Mouse (Mus musculus): ENCODE measurements around the gene Olfr129. TPM values are rescaled to one million over a fixed set of nuclear protein-coding genes. Genes with fewer than 3 reads are reported as not detected.

The Olfr129 gene
- polyA plus RNA-seq (2015; fragmentation: Nextera tagmentation; extraction: Ambion mirVana) = not detected in 2 replicates

DNA sequence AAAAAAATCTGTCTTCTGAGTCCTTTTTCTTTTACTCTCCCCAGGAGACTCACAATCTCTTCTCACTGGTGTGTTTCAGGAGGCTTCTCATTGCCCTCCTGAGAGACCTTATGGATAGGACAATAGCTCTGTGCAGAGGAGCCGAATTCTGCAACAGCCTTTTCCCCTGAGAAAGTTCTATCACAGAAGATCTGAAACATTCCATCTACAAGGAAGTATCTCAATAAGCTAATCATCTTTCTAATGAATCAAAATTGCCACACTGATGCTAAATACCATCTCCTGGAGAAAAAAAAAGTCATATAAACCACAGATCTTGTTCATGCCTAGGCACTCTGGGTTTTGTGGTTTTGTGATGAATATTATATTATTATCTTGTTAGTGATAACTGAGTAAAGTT is at the start of gene Olfr129:
Olfr129 (minus strand) TSS at position 101 of the 400 bp plus-strand sequence.
- WGBS = 66% methylated on average over 1 of the region's 1 CpGs
- Histone ChIP-seq H3K9me3 (no peaks in the 10 kb centered on the region), H3K36me3 (replicated peaks) (no peaks in the 10 kb centered on the region), H3K4me1 (no peaks in the 10 kb centered on the region), H3K27me3 (replicated peaks) (no peaks in the 10 kb centered on the region), H3K9ac (no peak within 1 kb of the TSS), H3K27ac (no peak within 1 kb of the TSS), H3K4me2 (no peak within 1 kb of the TSS), H3K4me3 (no peak within 1 kb of the TSS)
- ATAC-seq (replicated peaks) = no peak

DNA sequence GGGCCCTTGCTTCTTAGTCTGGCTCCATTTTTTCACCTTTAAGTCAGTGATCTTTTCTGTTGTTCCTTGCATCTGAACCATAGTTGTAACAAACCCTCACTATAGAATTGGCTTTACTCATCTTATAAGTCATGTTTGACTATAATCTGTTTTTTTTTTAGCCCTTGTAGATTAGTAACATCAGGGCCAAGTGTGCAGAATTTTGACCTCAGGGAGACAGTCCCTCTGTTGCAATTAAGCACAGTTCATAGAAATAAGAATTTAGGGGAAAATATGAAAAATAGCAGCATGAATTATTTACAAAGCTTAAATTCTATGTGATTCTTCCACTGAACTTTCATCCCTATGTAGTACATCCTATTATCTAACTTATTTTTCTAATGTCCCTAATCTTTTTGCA is 28.7 kb upstream of the Olfr129 start, which contains the start of gene Olfr131:
Olfr131 (minus strand) TSS at position 101 of the 400 bp plus-strand sequence.
- Histone ChIP-seq H3K27ac (no peak within 1 kb of the TSS), H3K4me3 (no peak within 1 kb of the TSS), H3K4me1 (no peaks in the 10 kb centered on the region), H3K36me3 (replicated peaks) (no peaks in the 10 kb centered on the region), H3K27me3 (replicated peaks) (no peaks in the 10 kb centered on the region), H3K9me3 (no peaks in the 10 kb centered on the region), H3K4me2 (no peak within 1 kb of the TSS), H3K9ac (no peak within 1 kb of the TSS)
- ATAC-seq (replicated peaks) = no peak

DNA sequence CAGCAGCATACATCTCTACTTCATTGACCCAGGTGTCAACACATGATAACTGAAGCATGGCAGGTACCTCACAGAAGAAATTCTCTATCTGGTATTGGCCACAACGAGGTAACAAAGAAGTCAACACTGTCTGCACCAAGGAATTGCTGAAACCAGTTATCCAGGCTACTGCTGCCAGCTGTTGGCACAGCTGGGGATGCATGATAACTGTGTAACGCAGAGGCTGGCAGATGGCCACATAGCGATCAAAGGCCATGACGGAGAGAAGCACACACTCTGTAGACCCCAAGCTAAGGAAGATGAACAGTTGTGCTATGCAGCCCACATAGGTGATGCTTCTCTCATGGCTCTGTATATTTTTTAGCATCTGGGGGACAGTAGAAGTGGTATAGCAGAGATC is 22.5 kb upstream of the Olfr129 start:
- Histone ChIP-seq H3K9ac (no peak overlapping the region), H3K27me3 (replicated peaks) (no peaks in the 10 kb centered on the region), H3K4me3 (no peak overlapping the region), H3K27ac (no peak overlapping the region), H3K9me3 (no peaks in the 10 kb centered on the region), H3K4me1 (no peaks in the 10 kb centered on the region), H3K4me2 (no peak overlapping the region), H3K36me3 (replicated peaks) (no peaks in the 10 kb centered on the region)
- WGBS = 85% methylated on average over 4 of the region's 4 CpGs
- no peak for ATAC-seq (replicated peaks)

DNA sequence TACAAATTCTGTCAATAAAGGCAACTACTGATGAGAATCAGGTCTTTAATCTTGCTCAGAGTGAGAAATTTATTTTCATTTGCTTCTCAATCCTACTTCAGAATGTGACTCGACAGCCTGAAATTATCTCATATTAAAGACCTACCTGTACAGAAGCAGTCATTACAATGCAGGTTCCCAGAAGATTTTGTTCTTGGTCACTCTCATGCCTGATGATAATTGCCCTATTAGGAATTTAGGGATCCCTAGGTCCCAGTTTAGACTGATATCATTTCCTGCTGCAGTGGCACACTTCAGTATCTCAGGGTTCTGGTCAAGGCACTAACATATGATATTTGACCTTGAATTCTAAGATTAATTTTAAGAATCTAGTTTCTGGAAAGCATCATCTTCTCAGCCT is 3.7 kb upstream of the Olfr129 start, which contains the start of gene Olfr130:
Olfr130 (plus strand) TSS at position 301 of the 400 bp plus-strand sequence.
- WGBS = 92% methylated on average over 1 of the region's 1 CpGs
- Histone ChIP-seq H3K4me3 (no peak within 1 kb of the TSS), H3K36me3 (replicated peaks) (no peaks in the 10 kb centered on the region), H3K4me1 (no peaks in the 10 kb centered on the region), H3K4me2 (no peak within 1 kb of the TSS), H3K9me3 (no peaks in the 10 kb centered on the region), H3K27ac (no peak within 1 kb of the TSS), H3K9ac (no peak within 1 kb of the TSS), H3K27me3 (replicated peaks) (no peaks in the 10 kb centered on the region)
- no peak for ATAC-seq (replicated peaks)

DNA sequence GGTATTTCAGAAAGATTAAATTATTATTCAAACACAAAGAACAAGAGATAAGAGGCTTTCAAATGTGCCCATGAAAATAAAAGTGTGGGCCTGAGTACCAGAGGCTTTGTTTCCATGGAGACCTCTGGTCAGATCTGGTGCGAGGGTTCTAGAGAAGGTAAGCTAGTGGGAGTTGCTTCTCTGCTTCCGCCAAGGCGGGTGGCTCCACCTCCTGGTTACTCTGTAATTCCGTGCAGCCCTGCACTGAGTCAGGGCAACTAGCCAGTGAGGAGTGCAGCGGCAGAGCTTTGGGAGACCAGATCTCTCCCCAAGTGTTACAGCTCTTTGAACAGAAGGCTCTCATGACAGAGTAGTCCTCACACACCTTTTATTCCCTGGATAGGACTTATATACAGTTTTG is 33.6 kb downstream of the Olfr129 start:
- no peak overlapping the region for H3K9ac ChIP-seq
- no peak overlapping the region for H3K4me3 ChIP-seq
- no peaks in the 10 kb centered on the region for H3K36me3 ChIP-seq (replicated peaks)
- no peaks in the 10 kb centered on the region for H3K4me1 ChIP-seq
- no peak for ATAC-seq (replicated peaks)
- no peak overlapping the region for H3K4me2 ChIP-seq
- WGBS = 31% methylated on average over 5 of the region's 5 CpGs
- no peaks in the 10 kb centered on the region for H3K27me3 ChIP-seq (replicated peaks)
- H3K9me3 ChIP-seq = no peaks in the 10 kb centered on the region
- H3K27ac ChIP-seq = no peak overlapping the region

DNA sequence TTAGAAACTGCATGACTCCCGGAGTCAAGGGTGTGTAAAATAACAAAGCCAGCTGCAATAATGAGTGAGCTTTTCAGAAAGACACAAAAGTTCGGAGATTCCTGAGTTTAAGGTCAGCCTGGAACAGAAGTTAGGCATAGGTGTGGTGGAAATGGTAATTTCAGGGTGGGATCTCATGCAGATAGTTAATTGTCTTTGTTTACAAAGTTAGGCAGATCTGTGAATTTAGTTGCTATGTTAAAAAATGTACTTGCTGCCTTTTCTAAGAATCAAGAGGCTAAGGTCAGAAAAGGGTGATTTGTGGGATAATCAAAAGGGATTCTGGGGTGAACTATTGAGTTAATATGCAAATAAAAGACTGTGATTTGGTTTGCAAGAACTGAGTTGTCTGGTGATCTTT is 43.5 kb downstream of the Olfr129 start:
- Histone ChIP-seq H3K27ac (no peak overlapping the region), H3K4me3 (no peak overlapping the region), H3K4me1 (no peaks in the 10 kb centered on the region), H3K4me2 (no peak overlapping the region), H3K36me3 (replicated peaks) (no peaks in the 10 kb centered on the region), H3K9ac (no peak overlapping the region), H3K27me3 (replicated peaks) (no peaks in the 10 kb centered on the region), H3K9me3 (no peaks in the 10 kb centered on the region)
- 86% methylated on average over 2 of the region's 2 CpGs for WGBS
- no peak for ATAC-seq (replicated peaks)

DNA sequence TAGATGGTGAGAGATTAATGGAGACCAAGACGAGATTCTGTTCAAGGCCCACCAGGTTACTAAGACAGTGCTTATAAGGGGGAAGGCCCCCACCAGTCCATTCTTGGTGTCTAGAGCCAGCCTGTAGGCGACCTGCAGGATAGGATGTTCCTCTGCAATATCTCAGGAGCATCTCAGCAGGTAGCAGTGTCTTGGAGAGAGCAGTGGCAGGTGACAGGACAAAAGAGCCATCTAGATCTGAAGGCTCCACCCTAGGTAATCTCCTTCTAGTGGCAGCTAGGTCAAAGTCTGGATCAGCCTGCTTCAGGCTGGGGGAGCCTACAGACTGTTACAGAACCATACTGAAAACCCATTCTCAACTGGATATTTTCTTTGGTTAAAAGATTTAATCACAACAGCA is 54.9 kb downstream of the Olfr129 start:
- no peaks in the 10 kb centered on the region for H3K36me3 ChIP-seq (replicated peaks)
- no peak overlapping the region for H3K27ac ChIP-seq
- no peak overlapping the region for H3K9ac ChIP-seq
- H3K4me1 ChIP-seq = no peaks in the 10 kb centered on the region
- no peak overlapping the region for H3K4me2 ChIP-seq
- no peaks in the 10 kb centered on the region for H3K27me3 ChIP-seq (replicated peaks)
- no peaks in the 10 kb centered on the region for H3K9me3 ChIP-seq
- no peak for ATAC-seq (replicated peaks)
- WGBS = 66% methylated on average over 2 of the region's 2 CpGs
- no peak overlapping the region for H3K4me3 ChIP-seq

Other genes with a start within 250 kb of the Olfr129 start
- gene Olfr125, start 227.1 kb downstream of the Olfr129 start, polyA plus RNA-seq (2015; fragmentation: Nextera tagmentation; extraction: Ambion mirVana) = not detected in 2 replicates
- gene Olfr126, start 212.6 kb downstream of the Olfr129 start, polyA plus RNA-seq (2015; fragmentation: Nextera tagmentation; extraction: Ambion mirVana) = not detected in 2 replicates
- not detected in 2 replicates for gene Olfr127, start 159.6 kb downstream of the Olfr129 start, polyA plus RNA-seq (2015; fragmentation: Nextera tagmentation; extraction: Ambion mirVana)
- gene Olfr128, start 139.5 kb downstream of the Olfr129 start, polyA plus RNA-seq (2015; fragmentation: Nextera tagmentation; extraction: Ambion mirVana) = not detected in 2 replicates
- not detected in 2 replicates for gene Olfr761, start 107.0 kb downstream of the Olfr129 start, polyA plus RNA-seq (2015; fragmentation: Nextera tagmentation; extraction: Ambion mirVana)
- not detected in 2 replicates for gene Olfr130, start 3.8 kb upstream of the Olfr129 start, polyA plus RNA-seq (2015; fragmentation: Nextera tagmentation; extraction: Ambion mirVana)
- gene Olfr131, start 28.6 kb upstream of the Olfr129 start, polyA plus RNA-seq (2015; fragmentation: Nextera tagmentation; extraction: Ambion mirVana) = not detected in 2 replicates
- not detected in 2 replicates for gene Olfr132, start 74.4 kb upstream of the Olfr129 start, polyA plus RNA-seq (2015; fragmentation: Nextera tagmentation; extraction: Ambion mirVana)
- gene Olfr133, start 85.2 kb upstream of the Olfr129 start, polyA plus RNA-seq (2015; fragmentation: Nextera tagmentation; extraction: Ambion mirVana) = not detected in 2 replicates
- not detected in 2 replicates for gene Olfr134, start 111.3 kb upstream of the Olfr129 start, polyA plus RNA-seq (2015; fragmentation: Nextera tagmentation; extraction: Ambion mirVana)
- gene Olfr135, start 144.3 kb upstream of the Olfr129 start, polyA plus RNA-seq (2015; fragmentation: Nextera tagmentation; extraction: Ambion mirVana) = not detected in 2 replicates
- gene Olfr138, start 201.0 kb upstream of the Olfr129 start, polyA plus RNA-seq (2015; fragmentation: Nextera tagmentation; extraction: Ambion mirVana) = not detected in 2 replicates
- gene Olfr137, start 247.5 kb upstream of the Olfr129 start, polyA plus RNA-seq (2015; fragmentation: Nextera tagmentation; extraction: Ambion mirVana) = not detected in 2 replicates

Measured in midbrain, embryonic 15.5 days (tissue).